Mouse (Mus musculus) olfactory bulb, adult 2 months (tissue): ENCODE data around the gene Gm20532.

ENCODE experiments used
- CTCF ChIP-seq: fragments of 200-500 bp; IDR thresholded peaks from 2 replicates; pipeline ENCODE4 v1.5.1; 2012; ENCODE audit warnings: low read depth, mild to moderate bottlenecking, low read length, moderate library complexity; ENCODE audit not compliant: insufficient read depth
- POLR2A ChIP-seq: fragments of 200-500 bp; IDR thresholded peaks from 2 replicates; pipeline ENCODE4 v1.6.1; 2012; ENCODE audit warnings: mild to moderate bottlenecking, low read depth, low read length, moderate library complexity; ENCODE audit not compliant: insufficient read depth

DNA sequence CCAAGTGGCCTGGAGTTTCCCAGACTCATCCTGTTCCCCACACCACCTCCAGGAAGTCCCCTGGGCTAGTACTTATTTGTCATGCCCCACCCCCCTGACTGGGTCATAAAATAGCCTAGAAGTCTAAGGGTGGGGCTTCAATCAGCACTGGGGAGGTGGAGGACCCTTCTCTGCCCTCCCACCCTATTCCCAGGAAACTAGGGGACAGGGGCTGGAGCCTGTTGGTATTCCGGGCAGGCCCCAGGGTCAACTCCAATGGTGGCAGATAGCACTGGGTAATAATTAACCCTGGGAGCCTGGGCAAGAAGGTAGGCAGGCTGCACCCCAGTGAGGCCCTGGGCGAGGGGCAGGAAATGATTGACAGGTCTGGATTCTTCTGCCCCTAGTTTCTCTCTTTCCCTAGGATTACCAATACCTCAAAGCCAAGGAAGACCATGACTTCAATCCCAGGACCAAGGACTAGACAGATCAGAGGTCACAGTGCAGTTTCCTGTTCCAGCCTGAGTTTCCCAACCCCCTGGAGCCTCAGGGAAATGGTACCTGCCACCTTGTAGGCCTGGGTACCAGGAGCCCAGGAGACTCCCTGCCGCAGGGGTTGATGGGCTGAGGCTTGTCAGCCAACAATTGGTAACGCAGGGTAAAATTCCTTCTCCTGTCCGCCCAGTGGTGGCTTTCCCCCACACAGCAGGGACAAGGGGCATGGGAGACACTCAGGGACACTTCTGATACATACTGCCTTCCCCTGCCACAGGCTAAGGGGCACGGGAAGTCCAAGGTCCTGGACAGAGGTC lies 8.7 kb downstream of the Gm20532 start:
- no peak for TF ChIP-seq CTCF
- TF ChIP-seq POLR2A: no peak
